Mouse (Mus musculus): ENCODE data around the gene Tut7.

DNA sequence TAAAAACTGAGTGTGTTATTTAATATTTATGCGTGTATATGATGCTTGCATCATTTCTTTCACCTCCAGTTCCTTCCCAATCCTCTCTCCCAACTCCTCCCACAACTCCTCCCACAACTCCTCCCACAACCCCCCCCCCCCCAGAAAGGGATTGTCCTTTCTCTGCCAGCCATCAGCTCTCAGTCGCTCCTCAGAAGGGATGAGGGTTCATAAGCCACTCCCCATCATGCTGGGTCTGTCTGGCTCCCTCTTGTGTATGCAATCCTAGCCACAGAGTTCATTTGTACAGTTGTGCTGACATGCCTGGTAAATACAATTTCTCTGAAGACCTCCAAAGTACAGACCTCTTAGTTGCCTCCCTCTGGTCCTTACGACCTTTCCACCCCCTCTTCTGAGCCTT is 87.8 kb downstream of the Tut7 start:
- TF ChIP-seq POLR2A (IDR thresholded peaks at IDR 0.05; ENCODE audit: extremely low read depth, insufficient read depth, low read length), result no peak
- no peak for TF ChIP-seq CTCF (IDR thresholded peaks at IDR 0.05; ENCODE audit: extremely low read depth, insufficient read depth, low read length)

Measured in cortical plate, adult 2 months (tissue).